Mouse (Mus musculus): ENCODE results near the gene Tinf2.

GRCm38 (mm10) chr14:55697226-55697625 lies 15.6 kb upstream of the Tinf2 start:
- no peak for TF ChIP-seq CTCF (IDR thresholded peaks at IDR 0.05; ENCODE audit: low read depth)
- TF ChIP-seq EP300 (optimal IDR thresholded peaks at IDR 0.05): no peak
